ENCODE assay signal across 14 mouse cellular contexts in the genomic region with DNA sequence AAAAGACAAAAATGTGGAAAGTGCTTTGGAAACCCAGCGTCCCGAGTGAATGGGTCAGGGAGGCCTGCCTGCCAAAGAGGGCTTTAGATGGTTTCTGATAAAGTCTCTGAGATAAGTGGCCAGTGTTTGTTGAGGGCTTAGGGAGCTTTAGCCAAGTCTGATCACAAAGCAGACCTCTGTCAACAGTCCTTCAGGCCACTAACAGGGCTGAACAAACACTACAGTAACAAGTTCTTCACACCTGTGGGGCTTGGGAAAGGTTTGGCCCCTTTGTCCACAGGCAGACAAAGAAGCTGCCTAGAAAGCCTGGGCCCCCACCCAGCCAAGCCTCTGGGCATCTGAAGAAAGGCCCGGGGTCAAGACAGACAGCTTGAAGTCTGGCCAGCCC.
DNase-seq lines count a peak whose midpoint lies in the region; ATAC-seq and TF ChIP-seq lines count a peak whose summit lies in the region.
"Had no signal": no experiment of that assay in that cellular context is flagged by ENCODE, and none has a peak within 500 bp of the region (broad histone marks: within the 10 kb centered on the region; RNA-seq: fewer than 3 reads in every experiment).

No protein-coding gene starts in this region.

- ATAC-seq in forebrain, embryonic 12.5 days (ENCODE audit: low FRiP score): no peak
- no peak for ATAC-seq in forebrain, postnatal 0 days
- ATAC-seq in hindbrain, embryonic 13.5 days (ENCODE audit: low FRiP score): no peak
- ATAC-seq in hindbrain, embryonic 16.5 days: no peak
- no peak for ATAC-seq in megakaryocyte progenitor cell, adult 5-6 weeks (replicated peaks; ENCODE audit: poor library complexity)
- no peak for ATAC-seq in cerebellum, adult (ENCODE audit: insufficient number of reproducible peaks, low FRiP score, low TSS enrichment)

- 0 out of 2 replicates have a peak overlapping the region, but pooled peaks have one; percentile 9 for H3K27ac ChIP-seq in forebrain, embryonic 12.5 days
- H3K27ac ChIP-seq in forebrain, postnatal 0 days (ENCODE audit: low read depth, low read length): no peak overlapping the region
- peak overlapping the region; percentile 40; the same call in 1 of the 2 replicates for H3K27ac ChIP-seq in hindbrain, embryonic 13.5 days
- H3K27ac ChIP-seq in hindbrain, embryonic 16.5 days (ENCODE audit: low read depth, low read length): no peak overlapping the region; the same call in 1 of the 2 replicates
- H3K27ac ChIP-seq: liver, embryonic 15.5 days had no signal

- no peak overlapping the region for H3K4me3 ChIP-seq in forebrain, embryonic 12.5 days (replicated peaks)
- H3K4me3 ChIP-seq in forebrain, postnatal 0 days (ENCODE audit: low read depth, low read length): no peak overlapping the region
- no peak overlapping the region for H3K4me3 ChIP-seq in hindbrain, embryonic 13.5 days
- no peak overlapping the region for H3K4me3 ChIP-seq in hindbrain, embryonic 16.5 days (ENCODE audit: low read length)
- H3K4me3 ChIP-seq: kidney, embryonic 15.5 days; liver, embryonic 15.5 days had no signal

- peaks cover 34% of the 10 kb centered on the region for H3K4me1 ChIP-seq in forebrain, embryonic 12.5 days
- no peaks in the 10 kb centered on the region for H3K4me1 ChIP-seq in forebrain, postnatal 0 days (ENCODE audit: insufficient read depth)
- peaks cover 34% of the 10 kb centered on the region for H3K4me1 ChIP-seq in hindbrain, embryonic 13.5 days (replicated peaks)
- peaks cover 7% of the 10 kb centered on the region for H3K4me1 ChIP-seq in hindbrain, embryonic 16.5 days (ENCODE audit: control insufficient read depth, insufficient read depth, low read depth, low read length)
- H3K4me1 ChIP-seq: liver, embryonic 15.5 days had no signal

- H3K9me3 ChIP-seq in forebrain, embryonic 12.5 days: no peaks in the 10 kb centered on the region
- no peaks in the 10 kb centered on the region for H3K9me3 ChIP-seq in forebrain, postnatal 0 days (ENCODE audit: low read length)
- H3K9me3 ChIP-seq in hindbrain, embryonic 13.5 days: no peaks in the 10 kb centered on the region
- H3K9me3 ChIP-seq in hindbrain, embryonic 16.5 days (ENCODE audit: control insufficient read depth, low read length): no peaks in the 10 kb centered on the region
- H3K9me3 ChIP-seq: G1E; kidney, embryonic 15.5 days; liver, embryonic 15.5 days had no signal

- no peak overlapping the region for H3K4me2 ChIP-seq in forebrain, embryonic 12.5 days
- no peak overlapping the region for H3K4me2 ChIP-seq in forebrain, postnatal 0 days (ENCODE audit: low read depth)
- no peak overlapping the region for H3K4me2 ChIP-seq in hindbrain, embryonic 13.5 days
- no peak overlapping the region for H3K4me2 ChIP-seq in hindbrain, embryonic 16.5 days (ENCODE audit: low read length)
- H3K4me2 ChIP-seq: kidney, embryonic 15.5 days; liver, embryonic 15.5 days had no signal

- no peak for DNase-seq in forebrain, postnatal 0 days
- DNase-seq in brain, embryonic 14.5 days (ENCODE audit: low read depth): peak; percentile 47
- DNase-seq in lung, postnatal 25 days (ENCODE audit: low spot score): peak; percentile 74
- DNase-seq: cerebellum, postnatal 25 days; right cerebral cortex, postnatal 4 days; thymus, adult 18-20 months had no signal

- WGBS in forebrain, embryonic 12.5 days: 10% methylated on average over 3 of the region's 3 CpGs
- WGBS in forebrain, postnatal 0 days: 12% methylated on average over 3 of the region's 3 CpGs
- 29% methylated on average over 3 of the region's 3 CpGs for WGBS in hindbrain, embryonic 13.5 days
- 33% methylated on average over 3 of the region's 3 CpGs for WGBS in hindbrain, embryonic 16.5 days

- TF ChIP-seq CTCF in forebrain, postnatal 0 days (IDR thresholded peaks at IDR 0.05; ENCODE audit: low read depth): no peak
- no peak for TF ChIP-seq CTCF in brain, embryonic 14.5 days (IDR thresholded peaks at IDR 0.05; ENCODE audit: borderline replicate concordance, extremely low read depth, insufficient read depth, insufficient read length)

- H3K9ac ChIP-seq in forebrain, embryonic 12.5 days: no peak overlapping the region
- H3K9ac ChIP-seq in forebrain, postnatal 0 days: no peak overlapping the region
- no peak overlapping the region for H3K9ac ChIP-seq in hindbrain, embryonic 13.5 days
- no peak overlapping the region for H3K9ac ChIP-seq in hindbrain, embryonic 16.5 days (ENCODE audit: low read depth, low read length)
- H3K9ac ChIP-seq: kidney, embryonic 15.5 days; liver, embryonic 15.5 days had no signal

- no peaks in the 10 kb centered on the region for H3K36me3 ChIP-seq in forebrain, embryonic 12.5 days (replicated peaks)
- no peaks in the 10 kb centered on the region for H3K36me3 ChIP-seq in forebrain, postnatal 0 days (ENCODE audit: insufficient read depth)
- no peaks in the 10 kb centered on the region for H3K36me3 ChIP-seq in hindbrain, embryonic 13.5 days
- H3K36me3 ChIP-seq in hindbrain, embryonic 16.5 days (ENCODE audit: control insufficient read depth, insufficient read depth, low read length): no peaks in the 10 kb centered on the region
- H3K36me3 ChIP-seq: G1E; kidney, embryonic 15.5 days; liver, embryonic 15.5 days had no signal

- TF ChIP-seq POLR2A in brain, embryonic 14.5 days (IDR thresholded peaks at IDR 0.05; ENCODE audit: borderline replicate concordance, extremely low read depth, insufficient read depth, insufficient read length, poor library complexity, severe bottlenecking): no peak

- H3K27me3 ChIP-seq in forebrain, embryonic 12.5 days: no peaks in the 10 kb centered on the region
- no peaks in the 10 kb centered on the region for H3K27me3 ChIP-seq in forebrain, postnatal 0 days (ENCODE audit: insufficient read depth, low read length)
- peaks cover 20% of the 10 kb centered on the region for H3K27me3 ChIP-seq in hindbrain, embryonic 13.5 days
- H3K27me3 ChIP-seq in hindbrain, embryonic 16.5 days (replicated peaks; ENCODE audit: control insufficient read depth, insufficient read depth, low read length): no peaks in the 10 kb centered on the region
- H3K27me3 ChIP-seq: kidney, embryonic 15.5 days; liver, embryonic 15.5 days had no signal

Comparison
In these comparisons a context has a peak if more than half of its experiments do, and no peak if none do; other contexts are left out.
1. H3K27ac ChIP-seq: peak in forebrain, embryonic 12.5 days (single experiment) and hindbrain, embryonic 13.5 days (single experiment); none in forebrain, postnatal 0 days (single experiment) and hindbrain, embryonic 16.5 days (single experiment).